Mouse (Mus musculus): ENCODE data around the gene Dyx1c1. TPM values are rescaled to one million over a fixed set of nuclear protein-coding genes. Genes with fewer than 3 reads are reported as not detected.

Gene Dyx1c1
- polyA plus RNA-seq, 1 experiment, result 0.19 TPM

DNA sequence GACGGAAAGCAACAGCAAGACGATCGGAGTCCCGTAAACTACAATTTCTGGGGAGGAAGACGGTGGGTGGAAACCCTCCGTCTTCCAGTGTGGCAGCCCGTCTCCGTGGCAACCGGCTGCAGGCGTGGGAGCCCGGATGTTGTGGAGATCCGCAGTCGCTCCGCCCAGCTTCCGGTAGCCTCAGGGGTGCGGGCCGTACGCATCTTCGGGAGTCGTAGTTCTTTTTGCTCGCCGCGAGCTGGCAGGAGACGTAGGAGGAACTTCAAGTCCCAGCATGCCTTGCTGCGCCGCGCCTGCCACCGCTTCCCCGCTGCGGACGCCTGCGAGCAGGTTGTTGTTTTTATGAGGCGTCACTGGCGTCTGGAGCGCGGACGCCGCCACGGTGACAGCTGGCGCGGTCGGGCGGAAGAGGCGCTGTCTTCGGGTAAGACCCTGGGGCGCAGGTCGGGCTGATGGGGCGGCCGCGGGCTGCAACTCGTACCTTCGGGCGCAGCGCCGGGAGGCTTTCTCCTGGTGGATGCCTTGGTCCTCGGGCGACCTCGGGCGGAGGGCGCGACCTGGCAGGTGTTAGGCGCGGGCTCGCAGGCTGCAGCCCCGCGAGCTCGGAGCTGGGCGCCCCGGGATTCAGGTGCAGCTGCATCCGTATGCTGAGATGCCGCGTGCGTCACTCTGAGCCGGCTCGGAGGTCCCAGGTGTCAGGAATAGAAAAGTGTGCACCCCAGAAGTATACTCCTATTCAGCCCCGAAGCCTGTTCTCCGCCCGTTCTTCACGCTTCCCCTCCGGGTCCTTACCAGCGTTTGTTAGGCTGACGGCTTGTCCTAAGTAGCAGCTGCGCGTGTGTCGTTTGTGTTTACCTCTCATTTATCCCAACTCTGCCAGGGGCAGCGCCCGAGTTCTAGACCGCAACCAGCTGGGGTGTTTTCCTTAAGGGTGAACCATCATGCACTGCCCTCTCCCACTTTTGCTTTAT lies 26.9 kb downstream of the Dyx1c1 start, which contains the start of the genes Ccpg1os and Ccpg1:
Ccpg1os (minus strand) TSS at position 133 of the 971 bp plus-strand sequence.
Ccpg1 (plus strand) TSS at position 180 of the 971 bp plus-strand sequence.
- WGBS, result under 1% methylated on average over 88 of the region's 88 CpGs
- peak; percentile 96 for DNase-seq
- peak; percentile 91 for TF ChIP-seq POLR2A (IDR thresholded peaks at IDR 0.05; ENCODE audit: control insufficient read depth, extremely low read depth, insufficient read depth, low read length, poor library complexity)
- peak; percentile 60 for TF ChIP-seq CTCF (IDR thresholded peaks at IDR 0.05; ENCODE audit: borderline replicate concordance, control insufficient read depth, extremely low read depth, insufficient read depth, low read length, poor library complexity)

DNA sequence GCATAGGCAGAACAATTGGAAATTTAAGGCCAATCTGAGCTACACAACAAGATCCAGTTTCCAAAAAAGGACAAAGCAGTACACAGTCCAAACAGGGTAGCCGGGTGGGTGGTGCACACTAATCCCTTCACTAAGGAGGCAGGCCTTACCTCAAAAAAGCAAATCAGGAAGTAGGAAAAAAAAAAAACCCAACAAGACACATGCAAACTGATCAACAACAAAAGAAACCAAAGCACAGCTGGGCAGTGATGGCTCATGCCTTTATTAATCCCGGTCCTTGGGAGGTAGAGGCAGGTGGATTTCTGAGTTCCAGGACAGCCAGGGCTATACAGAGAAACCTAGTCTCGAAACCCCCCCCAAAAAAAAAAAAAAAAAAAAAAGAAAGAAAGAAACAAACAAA lies 29.1 kb downstream of the Dyx1c1 start:
- Histone ChIP-seq H3K27me3 (ENCODE audit: control insufficient read depth, insufficient read depth, low read length) (no peaks in the 10 kb centered on the region), H3K4me3 (ENCODE audit: control insufficient read depth, insufficient read depth, low read length) (no peak overlapping the region), H3K36me3 (ENCODE audit: control insufficient read depth, insufficient read depth, low read length) (no peaks in the 10 kb centered on the region), H3K27ac (ENCODE audit: control insufficient read depth, insufficient read depth, low read length) (no peak overlapping the region), H3K4me1 (replicated peaks; ENCODE audit: control insufficient read depth, insufficient read depth, low read length) (peaks cover 6% of the 10 kb centered on the region; the same call in 1 of the 2 replicates)
- TF ChIP-seq POLR2A (IDR thresholded peaks at IDR 0.05; ENCODE audit: control insufficient read depth, extremely low read depth, insufficient read depth, low read length, poor library complexity) (no peak), CTCF (IDR thresholded peaks at IDR 0.05; ENCODE audit: borderline replicate concordance, control insufficient read depth, extremely low read depth, insufficient read depth, low read length, poor library complexity) (no peak)
- no peak for DNase-seq
- 41% methylated on average over 3 of the region's 3 CpGs for WGBS

More for the DNA sequence above, 26.9 kb downstream of the Dyx1c1 start, which contains the start of the genes Ccpg1os and Ccpg1:
- Histone ChIP-seq H3K4me1 (replicated peaks; ENCODE audit: control insufficient read depth, insufficient read depth, low read length) (peaks cover 6% of the 10 kb centered on the region; the same call in 1 of the 2 replicates), H3K4me3 (ENCODE audit: control insufficient read depth, insufficient read depth, low read length) (peak within 1 kb of the TSS; percentile 65), H3K27ac (ENCODE audit: control insufficient read depth, insufficient read depth, low read length) (peak within 1 kb of the TSS; percentile 78), H3K36me3 (ENCODE audit: control insufficient read depth, insufficient read depth, low read length) (no peaks in the 10 kb centered on the region), H3K27me3 (ENCODE audit: control insufficient read depth, insufficient read depth, low read length) (no peaks in the 10 kb centered on the region)

DNA sequence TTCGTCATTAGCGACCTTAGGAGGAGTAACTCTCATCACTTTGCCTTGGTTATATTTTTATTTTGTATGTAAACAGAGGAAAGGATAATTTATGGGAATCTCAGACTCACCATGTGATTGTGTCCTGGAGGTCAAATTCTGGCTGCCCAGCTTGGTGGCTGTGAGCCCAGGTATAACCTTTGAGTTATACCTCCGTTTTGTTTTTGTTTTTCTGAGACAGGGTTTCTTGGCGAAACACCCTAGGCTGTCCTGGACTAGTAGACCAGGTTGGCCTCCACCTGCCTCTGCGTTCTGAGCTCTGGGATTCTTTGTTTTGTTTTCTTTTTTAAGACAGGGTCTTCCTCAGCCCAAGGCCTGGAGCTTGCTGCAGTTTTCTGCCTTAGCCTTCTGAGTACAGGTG lies 30.1 kb downstream of the Dyx1c1 start:
- Histone ChIP-seq H3K27ac (ENCODE audit: control insufficient read depth, insufficient read depth, low read length) (no peak overlapping the region), H3K4me3 (ENCODE audit: control insufficient read depth, insufficient read depth, low read length) (no peak overlapping the region), H3K4me1 (replicated peaks; ENCODE audit: control insufficient read depth, insufficient read depth, low read length) (peaks cover 6% of the 10 kb centered on the region; the same call in 1 of the 2 replicates), H3K27me3 (ENCODE audit: control insufficient read depth, insufficient read depth, low read length) (no peaks in the 10 kb centered on the region), H3K36me3 (ENCODE audit: control insufficient read depth, insufficient read depth, low read length) (no peaks in the 10 kb centered on the region)
- TF ChIP-seq POLR2A (IDR thresholded peaks at IDR 0.05; ENCODE audit: control insufficient read depth, extremely low read depth, insufficient read depth, low read length, poor library complexity), result no peak
- TF ChIP-seq CTCF (IDR thresholded peaks at IDR 0.05; ENCODE audit: borderline replicate concordance, control insufficient read depth, extremely low read depth, insufficient read depth, low read length, poor library complexity), result no peak
- no peak for DNase-seq
- WGBS, result 97% methylated on average over 5 of the region's 5 CpGs

DNA sequence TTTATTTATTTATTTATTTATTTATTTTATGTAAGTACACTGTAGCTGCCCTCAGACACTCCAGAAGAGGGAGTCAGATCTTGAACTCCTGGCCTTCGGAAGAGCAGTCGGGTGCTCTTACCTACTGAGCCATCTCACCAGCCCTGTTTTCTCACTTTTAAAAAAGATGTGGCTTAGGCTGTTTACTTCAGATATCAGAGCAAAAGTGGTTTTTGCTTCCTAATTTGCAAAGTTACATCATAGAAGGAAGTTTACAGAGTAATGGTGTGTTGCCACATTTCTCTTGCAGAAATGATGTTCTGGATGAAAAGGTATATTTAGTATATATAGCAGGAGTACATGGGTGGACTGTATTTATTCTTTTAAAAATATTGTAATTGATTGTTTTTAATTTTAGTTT lies 32.8 kb downstream of the Dyx1c1 start:
- 98% methylated on average over 2 of the region's 2 CpGs for WGBS
- H3K27me3 ChIP-seq (ENCODE audit: control insufficient read depth, insufficient read depth, low read length), result no peaks in the 10 kb centered on the region
- no peaks in the 10 kb centered on the region for H3K36me3 ChIP-seq (ENCODE audit: control insufficient read depth, insufficient read depth, low read length)
- no peak overlapping the region for H3K27ac ChIP-seq (ENCODE audit: control insufficient read depth, insufficient read depth, low read length)
- H3K4me3 ChIP-seq (ENCODE audit: control insufficient read depth, insufficient read depth, low read length), result no peak overlapping the region
- TF ChIP-seq POLR2A (IDR thresholded peaks at IDR 0.05; ENCODE audit: control insufficient read depth, extremely low read depth, insufficient read depth, low read length, poor library complexity) (no peak), CTCF (IDR thresholded peaks at IDR 0.05; ENCODE audit: borderline replicate concordance, control insufficient read depth, extremely low read depth, insufficient read depth, low read length, poor library complexity) (no peak)
- peaks cover 6% of the 10 kb centered on the region; the same call in 1 of the 2 replicates for H3K4me1 ChIP-seq (replicated peaks; ENCODE audit: control insufficient read depth, insufficient read depth, low read length)
- no peak for DNase-seq

DNA sequence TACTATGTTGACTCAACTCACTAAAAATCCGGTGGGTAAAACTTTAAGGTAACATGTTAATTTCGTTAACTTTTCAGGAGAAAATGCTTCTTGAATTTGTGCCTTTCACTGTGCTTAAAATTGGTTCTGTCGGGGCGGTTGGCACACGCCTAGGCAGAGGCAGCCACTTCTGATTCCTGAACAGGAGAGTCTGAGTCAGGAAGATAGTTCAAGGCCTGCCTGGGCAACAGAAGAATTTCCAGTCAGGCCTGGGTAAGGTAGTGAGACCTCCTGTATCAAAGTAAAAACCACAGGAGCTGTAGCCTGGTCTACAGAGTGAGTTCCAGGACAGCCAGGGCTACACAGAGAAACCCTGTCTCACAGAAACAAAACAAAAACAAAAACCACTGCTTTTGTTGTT lies 34.0 kb downstream of the Dyx1c1 start:
- 93% methylated on average over 5 of the region's 5 CpGs for WGBS
- H3K4me1 ChIP-seq (replicated peaks; ENCODE audit: control insufficient read depth, insufficient read depth, low read length), result peaks cover 3% of the 10 kb centered on the region; the same call in 1 of the 2 replicates
- no peaks in the 10 kb centered on the region for H3K27me3 ChIP-seq (ENCODE audit: control insufficient read depth, insufficient read depth, low read length)
- H3K4me3 ChIP-seq (ENCODE audit: control insufficient read depth, insufficient read depth, low read length), result no peak overlapping the region
- no peak overlapping the region for H3K27ac ChIP-seq (ENCODE audit: control insufficient read depth, insufficient read depth, low read length)
- no peak for TF ChIP-seq CTCF (IDR thresholded peaks at IDR 0.05; ENCODE audit: borderline replicate concordance, control insufficient read depth, extremely low read depth, insufficient read depth, low read length, poor library complexity)
- TF ChIP-seq POLR2A (IDR thresholded peaks at IDR 0.05; ENCODE audit: control insufficient read depth, extremely low read depth, insufficient read depth, low read length, poor library complexity), result no peak
- H3K36me3 ChIP-seq (ENCODE audit: control insufficient read depth, insufficient read depth, low read length), result peaks cover under 1% of the 10 kb centered on the region; the same call in 1 of the 2 replicates
- no peak for DNase-seq

DNA sequence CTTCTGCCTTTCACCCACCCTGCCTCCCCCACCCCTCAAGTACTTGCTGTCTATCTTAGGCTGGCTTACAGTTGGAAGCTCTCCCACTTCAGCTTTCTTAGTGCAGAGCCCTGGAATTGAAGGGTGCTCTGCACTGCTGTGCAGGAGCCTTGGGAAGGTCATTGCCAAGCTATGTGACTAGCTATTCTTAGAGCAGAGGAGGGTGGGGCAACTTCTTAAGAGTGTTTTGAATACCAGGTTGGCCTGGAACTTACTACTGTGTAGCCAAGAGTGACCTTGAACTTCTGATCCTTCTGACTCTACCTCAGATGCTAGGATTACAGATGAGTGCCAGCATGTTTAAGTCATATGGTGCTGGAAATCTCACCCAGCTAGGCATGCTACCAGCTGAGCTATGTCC lies 37.6 kb downstream of the Dyx1c1 start:
- H3K4me3 ChIP-seq (ENCODE audit: control insufficient read depth, insufficient read depth, low read length), result no peak overlapping the region
- DNase-seq, result no peak
- no peak overlapping the region for H3K27ac ChIP-seq (ENCODE audit: control insufficient read depth, insufficient read depth, low read length)
- H3K27me3 ChIP-seq (ENCODE audit: control insufficient read depth, insufficient read depth, low read length), result no peaks in the 10 kb centered on the region
- H3K4me1 ChIP-seq (replicated peaks; ENCODE audit: control insufficient read depth, insufficient read depth, low read length), result 0 out of 2 replicates have a peak, but pooled peaks cover 2% of the 10 kb centered on the region
- TF ChIP-seq POLR2A (IDR thresholded peaks at IDR 0.05; ENCODE audit: control insufficient read depth, extremely low read depth, insufficient read depth, low read length, poor library complexity) (no peak), CTCF (IDR thresholded peaks at IDR 0.05; ENCODE audit: borderline replicate concordance, control insufficient read depth, extremely low read depth, insufficient read depth, low read length, poor library complexity) (no peak)
- peaks cover 12% of the 10 kb centered on the region; the same call in 1 of the 2 replicates for H3K36me3 ChIP-seq (ENCODE audit: control insufficient read depth, insufficient read depth, low read length)
